Mouse (Mus musculus): ENCODE results near the gene A630095N17Rik. TPM values are rescaled to one million over a fixed set of nuclear protein-coding genes. Genes with fewer than 3 reads are reported as not detected.

A630095N17Rik gene
- not detected in 2 replicates for polyA plus RNA-seq (2012; rRNA removed)

- no peak for DNase-seq (ENCODE audit: low spot score)
Measured at GRCm38 (mm10) chr1:75231664-75232152, at the start of gene A630095N17Rik. A630095N17Rik (minus strand) TSS chr1:75232102.

DNA sequence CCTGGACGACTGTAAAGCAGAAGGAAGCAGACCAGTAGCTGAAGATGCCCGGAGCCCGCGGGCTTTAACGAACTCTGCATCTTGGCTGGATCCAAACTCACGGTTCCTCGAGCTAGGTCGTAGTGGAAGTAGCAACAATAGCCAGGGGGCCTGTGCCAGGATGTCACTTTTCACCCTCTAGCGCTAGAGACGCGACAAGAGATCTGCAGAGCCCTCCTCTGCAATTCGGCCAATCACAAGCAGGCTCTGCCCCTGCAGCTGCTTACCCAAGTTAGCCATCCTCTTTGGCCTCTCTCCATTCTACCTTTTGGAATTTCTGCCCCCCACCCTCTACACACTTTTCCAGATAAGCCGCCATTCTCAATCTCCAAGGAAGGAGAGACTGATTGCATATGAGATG is 46.3 kb upstream of the A630095N17Rik start, which contains the start of gene Resp18:
Gene Resp18, minus strand, starts transcription at position 188 of the 400 bp plus-strand sequence.
- no peak for DNase-seq (ENCODE audit: low spot score)

- no peak for DNase-seq (ENCODE audit: low spot score)
Measured at GRCm38 (mm10) chr1:75277195-75278188, 45.6 kb upstream of the A630095N17Rik start.

DNA sequence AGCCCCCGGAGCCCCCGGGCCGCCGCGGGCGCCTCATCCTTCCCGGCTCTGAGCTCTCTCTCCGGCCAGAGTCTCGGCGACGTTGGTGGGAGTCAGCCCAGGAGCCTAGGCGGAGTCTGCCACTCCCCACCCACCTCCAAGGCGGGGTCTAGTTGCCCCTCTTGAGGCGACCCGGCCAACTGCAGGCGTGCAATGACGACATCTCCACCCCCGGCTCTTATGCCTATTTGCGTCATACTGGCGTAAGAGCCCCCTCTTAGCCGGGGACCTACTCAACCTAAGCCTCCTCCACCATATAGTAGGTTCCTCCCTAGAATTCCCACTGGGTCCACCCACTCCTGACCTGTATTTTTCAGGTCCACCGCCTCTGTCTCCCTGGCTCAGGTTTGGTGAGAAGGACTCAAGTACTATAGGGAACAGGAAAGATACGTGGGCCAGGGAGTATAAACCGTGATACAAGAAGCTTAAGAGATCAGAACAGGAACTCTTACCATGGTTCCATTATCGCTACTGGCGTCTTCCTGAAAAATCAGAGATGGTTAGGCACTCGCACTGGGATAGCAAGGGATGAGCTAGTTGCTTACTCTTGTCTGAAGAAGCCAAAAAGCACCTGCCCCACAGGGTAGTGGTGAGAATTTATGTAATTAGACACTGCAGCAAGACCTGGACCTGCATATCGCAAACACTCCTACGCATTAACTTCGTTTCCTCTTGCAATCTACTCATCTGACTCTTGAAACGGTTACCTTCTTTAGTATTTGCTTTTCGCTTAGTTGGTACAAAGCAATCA is 32.4 kb upstream of the A630095N17Rik start, which contains the start of gene Ptprn:
Gene Ptprn, minus strand, starts transcription at position 412 of the 790 bp plus-strand sequence.
- DNase-seq (ENCODE audit: low spot score), result no peak

- no peak for DNase-seq (ENCODE audit: low spot score)
Measured at GRCm38 (mm10) chr1:75262969-75263951, 31.4 kb upstream of the A630095N17Rik start.

DNA sequence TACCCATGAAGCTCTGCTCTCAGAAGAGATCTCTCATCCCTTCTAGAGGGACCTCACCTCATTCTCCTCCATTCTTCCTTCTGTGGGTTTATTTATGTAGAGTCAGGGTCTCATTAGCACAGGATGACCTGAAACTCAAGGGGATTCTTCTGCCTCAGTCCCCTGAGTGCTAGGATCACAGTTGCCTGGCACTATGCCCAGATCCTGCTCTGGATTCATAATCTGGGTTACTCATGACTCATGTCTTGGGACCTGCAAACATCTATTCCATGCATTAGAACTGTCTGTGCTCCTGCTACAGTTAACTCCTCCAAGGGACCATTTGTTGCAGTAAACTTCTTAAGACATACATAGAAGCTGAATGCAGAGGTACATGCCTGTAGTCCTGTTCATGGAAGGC is 29.4 kb upstream of the A630095N17Rik start:
- DNase-seq (ENCODE audit: low spot score), result no peak

GRCm38 (mm10) chr1:75255516-75256046 is 23.7 kb upstream of the A630095N17Rik start:
- DNase-seq (ENCODE audit: low spot score), result no peak

DNA sequence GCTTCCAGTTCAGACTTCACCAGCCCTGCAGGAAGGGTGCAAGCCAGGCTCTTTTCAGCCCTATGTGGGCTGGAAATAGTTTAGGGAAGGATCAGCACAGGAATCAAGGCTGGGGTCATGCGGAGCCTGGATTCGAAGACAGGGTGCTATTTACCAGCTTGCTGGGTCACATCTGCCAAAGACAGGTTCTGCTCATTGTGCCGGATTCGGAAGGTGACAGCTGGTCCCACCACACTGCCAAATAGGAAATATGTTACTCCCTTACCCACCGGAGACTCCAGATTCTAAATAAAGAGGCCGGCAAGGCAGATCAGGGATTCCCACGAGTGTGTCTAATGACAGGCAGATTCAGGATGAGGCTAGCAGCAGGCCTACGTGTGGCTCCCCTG is 22.7 kb upstream of the A630095N17Rik start:
- no peak for DNase-seq (ENCODE audit: low spot score)

DNA sequence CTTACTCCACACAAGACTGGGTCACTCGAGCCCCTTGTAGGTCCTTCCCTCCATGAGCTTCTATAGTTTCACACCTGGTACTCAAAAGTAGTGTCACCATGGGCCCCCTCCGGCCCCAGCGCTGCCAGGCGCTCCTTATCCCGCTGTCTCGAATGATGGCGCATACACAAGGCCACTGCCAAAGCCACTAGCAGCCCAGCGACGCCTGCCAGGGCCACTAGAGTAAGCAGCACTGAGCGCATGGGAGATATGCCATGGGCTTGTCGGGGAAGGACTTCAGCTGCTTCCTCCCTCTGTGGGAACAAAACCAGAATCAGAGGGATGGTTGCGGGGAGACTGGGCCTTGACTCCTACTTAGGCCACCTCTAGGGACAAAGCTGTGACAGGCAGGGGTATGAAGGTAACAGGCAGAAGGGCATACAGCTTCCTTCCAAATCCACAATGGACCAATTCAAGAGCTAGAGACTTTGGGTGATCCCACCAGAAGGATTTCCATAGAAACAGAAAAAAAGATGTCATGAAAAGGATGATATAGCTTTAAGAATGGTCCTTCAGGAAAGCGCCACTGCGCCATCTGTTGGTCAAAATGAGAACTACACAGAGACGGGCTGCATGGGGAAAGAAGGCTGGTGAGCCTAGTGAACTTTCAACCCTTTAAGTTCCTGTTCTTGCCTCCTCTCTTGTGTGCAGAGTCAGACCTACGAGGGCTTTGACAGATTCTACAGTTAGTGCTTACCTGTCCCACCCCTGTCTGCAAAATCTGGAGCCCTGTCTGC is 22.1 kb upstream of the A630095N17Rik start:
- DNase-seq (ENCODE audit: low spot score), result peak; percentile 47

DNA sequence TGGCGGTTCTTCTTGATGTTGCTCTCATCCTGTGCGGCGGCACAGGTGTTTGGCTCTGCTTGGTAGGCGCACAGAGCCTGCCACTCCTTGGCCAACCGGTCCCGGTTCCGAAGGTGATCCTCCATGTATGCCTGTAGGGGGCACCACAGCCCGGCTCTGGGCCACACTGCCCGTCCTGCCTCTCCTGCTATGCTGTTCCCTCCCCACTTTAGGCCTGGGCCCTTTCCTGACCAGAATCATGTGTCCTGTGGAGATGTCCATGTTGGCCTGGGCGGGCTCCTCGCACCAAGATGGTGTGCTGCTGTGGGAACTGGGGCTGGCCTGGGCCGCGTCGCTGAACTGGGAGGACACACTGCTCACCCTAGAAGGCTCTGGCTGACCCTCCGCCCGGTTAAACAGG is 21.1 kb upstream of the A630095N17Rik start:
- peak; percentile 24 for DNase-seq (ENCODE audit: low spot score)

DNA sequence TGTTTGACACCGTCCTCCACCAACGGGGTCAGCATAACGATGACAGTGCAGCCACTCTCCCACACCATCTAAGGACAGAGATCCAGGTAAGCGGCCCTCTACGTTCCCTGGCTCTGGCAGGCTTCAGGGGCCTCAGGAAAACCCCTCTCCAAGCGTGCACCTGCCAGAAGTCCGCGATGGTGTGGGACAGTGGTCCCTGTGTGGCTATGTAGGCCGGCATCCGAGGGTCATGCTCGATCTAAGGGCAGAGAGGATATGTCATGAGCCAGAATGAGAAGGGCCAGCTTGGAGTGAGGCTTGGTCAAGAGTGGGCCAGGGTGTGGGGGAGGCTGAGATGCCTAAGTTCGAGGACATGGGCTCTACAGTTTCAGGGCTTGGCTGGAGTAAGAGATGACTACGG is 20.4 kb upstream of the A630095N17Rik start:
- DNase-seq (ENCODE audit: low spot score), result no peak

GRCm38 (mm10) chr1:75251112-75251970 is 19.4 kb upstream of the A630095N17Rik start:
- peak; percentile 68 for DNase-seq (ENCODE audit: low spot score)

DNA sequence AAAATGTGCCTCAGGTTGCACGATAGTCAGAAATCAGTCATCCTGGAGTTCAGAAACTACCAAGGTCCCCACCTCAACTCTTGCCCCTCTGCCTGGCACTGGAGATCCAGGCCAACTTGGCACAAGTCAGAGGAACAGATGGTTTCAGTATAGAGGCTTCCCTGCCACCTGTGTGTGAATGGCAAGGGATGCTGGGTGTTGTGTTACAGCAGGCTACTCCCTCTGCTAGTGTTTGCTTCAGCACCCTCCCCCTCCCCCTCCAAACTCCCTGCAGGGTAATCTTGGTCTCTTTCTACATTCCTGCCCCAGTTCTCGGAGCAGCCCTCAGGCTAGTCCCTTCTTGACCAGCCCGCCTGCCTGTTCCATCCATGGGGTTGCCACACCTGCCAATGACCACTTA is 18.6 kb upstream of the A630095N17Rik start:
- DNase-seq (ENCODE audit: low spot score), result no peak

DNA sequence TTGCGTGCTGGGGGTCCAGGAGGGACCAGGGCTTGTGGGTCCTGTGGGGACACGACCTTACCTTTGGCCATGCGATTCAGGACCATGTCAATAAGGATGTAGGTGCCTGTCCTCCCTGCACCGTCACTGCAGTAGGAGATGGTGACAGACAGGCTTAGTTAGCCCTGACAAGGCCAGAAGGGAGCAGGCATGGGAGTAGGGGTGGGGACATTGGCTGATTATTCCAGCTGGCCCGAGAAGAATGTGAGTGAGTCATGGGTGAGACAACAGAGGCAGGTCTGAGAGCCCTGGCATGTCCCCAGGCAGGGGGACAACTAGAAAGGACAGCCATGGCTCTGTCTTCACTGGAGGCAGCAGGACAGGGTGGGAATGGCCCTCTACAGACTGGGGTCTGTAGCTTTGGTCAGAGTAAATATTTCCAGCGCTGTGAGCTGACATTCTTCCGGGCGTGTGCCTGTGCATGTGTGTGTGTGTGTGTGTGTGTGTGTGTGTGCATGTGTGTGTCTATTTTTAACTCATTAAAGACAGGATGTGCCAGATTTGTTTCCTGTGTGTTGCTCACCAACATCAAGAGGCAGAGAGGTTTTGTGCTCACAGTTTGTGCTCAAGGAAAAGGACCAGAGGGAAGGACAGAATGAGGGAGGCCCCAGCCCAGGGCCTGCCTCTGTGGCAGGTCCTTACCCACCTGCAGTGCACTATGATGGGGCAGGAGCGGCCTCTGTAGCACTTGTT is 16.3 kb upstream of the A630095N17Rik start:
- no peak for DNase-seq (ENCODE audit: low spot score)

DNA sequence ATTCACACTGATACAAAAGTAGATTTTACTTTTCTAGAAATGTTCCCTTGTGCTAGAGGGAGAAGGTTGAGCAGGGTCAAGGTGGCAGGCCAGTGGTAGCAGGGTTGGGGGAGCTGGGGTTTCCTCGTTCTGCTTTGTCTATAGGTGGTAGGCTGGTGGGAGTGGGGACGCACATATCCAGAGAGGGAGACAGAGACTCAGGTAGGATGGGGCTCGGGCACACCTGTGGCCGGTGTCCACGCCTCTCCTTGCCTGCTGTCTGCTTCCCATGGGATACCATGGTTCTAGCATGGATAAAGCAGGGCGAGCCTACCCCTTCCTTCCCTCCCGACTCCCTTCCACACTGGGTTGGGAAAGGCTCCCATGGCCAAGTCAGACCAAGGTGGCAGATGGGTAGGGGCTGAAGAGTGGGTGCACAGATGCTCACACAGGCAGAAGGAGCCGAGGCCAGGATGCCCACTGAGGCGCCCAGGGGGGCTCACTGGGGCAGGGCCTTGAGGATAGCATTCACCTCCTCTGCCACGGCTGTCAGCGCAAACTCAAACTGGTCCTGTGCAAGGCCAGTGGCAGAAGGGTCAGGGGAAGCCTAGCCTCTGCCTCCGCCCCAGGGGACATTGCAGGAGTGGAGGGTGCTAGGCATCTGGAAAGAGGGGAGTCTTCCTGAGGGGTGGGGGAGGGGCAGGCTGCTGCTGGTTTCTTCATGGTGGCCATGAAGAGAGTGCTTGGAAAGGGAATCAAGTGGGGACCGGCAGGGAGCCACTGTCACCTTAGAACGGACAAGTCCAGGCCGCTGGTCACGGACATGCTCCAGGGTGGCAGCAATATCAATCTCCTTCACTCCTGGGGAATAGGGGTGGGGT is 15.4 kb upstream of the A630095N17Rik start:
- DNase-seq (ENCODE audit: low spot score), result no peak

- no peak for DNase-seq (ENCODE audit: low spot score)
Measured at GRCm38 (mm10) chr1:75244836-75245235, 12.9 kb upstream of the A630095N17Rik start.

DNA sequence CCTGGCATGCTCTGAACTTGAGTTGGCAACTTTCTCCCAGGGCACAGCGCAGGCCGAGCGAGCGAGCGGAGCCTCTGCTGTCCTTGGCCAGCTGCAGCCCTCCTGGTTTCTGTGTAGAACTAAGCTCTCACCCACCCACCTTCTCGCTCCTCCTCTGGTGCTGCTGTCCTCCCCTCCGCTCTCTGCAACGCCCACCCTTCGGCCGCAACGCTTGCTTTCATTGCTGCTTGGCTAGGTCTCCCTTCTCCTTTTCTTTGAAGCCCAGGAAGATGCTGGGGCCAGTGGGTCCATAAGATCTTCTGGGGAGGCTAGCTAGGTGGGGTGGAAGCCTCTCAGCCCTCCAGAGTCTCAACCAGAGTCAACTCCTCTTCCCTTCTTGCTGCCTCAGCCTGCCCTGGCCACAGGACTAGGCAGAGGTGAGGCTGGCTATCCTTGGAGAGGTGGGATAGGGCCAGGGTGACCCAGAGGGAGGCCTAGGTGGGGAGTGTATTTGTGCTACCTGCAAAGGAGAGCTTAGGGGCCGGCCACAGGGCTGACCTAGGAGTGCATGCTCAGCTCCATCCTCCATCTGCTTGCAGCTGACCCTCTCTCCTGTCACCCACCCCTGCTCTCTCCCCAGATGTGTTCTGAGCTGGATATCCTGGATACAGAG is 12.4 kb upstream of the A630095N17Rik start:
- no peak for DNase-seq (ENCODE audit: low spot score)

Data from urinary bladder, adult 2 months (tissue).